Mouse (Mus musculus): ENCODE measurements around the gene 1700029F12Rik. TPM values are rescaled to one million over a fixed set of nuclear protein-coding genes. Genes with fewer than 3 reads are reported as not detected.

Gene 1700029F12Rik
- total and polyA plus RNA-seq, 3 experiments = not detected

DNA sequence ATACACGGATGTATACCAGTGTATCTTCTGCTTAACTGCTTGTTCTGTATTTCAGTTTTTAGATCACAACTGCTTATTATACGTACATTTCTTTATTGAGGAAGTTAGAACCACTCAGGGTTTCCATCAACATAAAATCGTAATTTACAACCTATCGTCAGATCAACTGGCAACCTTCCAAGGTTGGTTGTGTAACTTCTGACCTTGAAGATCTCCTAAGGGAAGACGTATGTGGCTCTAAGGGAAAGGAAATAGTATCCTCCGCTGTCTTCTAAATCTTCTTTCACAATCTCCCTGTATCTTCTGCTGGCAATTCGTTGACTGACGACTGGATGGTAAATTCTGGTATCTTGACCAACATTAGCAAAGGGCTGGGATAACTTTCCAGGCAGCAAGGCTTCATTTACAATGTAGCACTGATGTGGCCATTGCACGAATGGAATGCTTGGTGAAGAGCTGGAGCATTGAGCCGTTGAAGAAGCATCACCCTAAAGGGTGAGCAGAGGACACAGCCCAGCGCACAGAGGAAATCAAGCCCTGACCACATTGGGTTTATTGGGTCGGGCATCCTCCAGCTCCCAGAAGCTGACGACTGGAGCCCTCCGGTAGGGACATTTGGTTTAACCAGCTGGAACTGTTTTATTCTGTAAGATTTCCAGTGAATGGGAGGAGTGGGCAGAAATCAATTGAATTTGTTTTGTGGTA lies 43.4 kb downstream of the 1700029F12Rik start:
- TF ChIP-seq ETS1 (IDR thresholded peaks at IDR 0.05; ENCODE audit: low read depth, low read length) (peak; percentile 11; the same call in 1 of the 2 replicates), ELF1 (IDR thresholded peaks at IDR 0.05; ENCODE audit: low read depth, low read length) (no peak)
- Histone ChIP-seq H3K27me3 (ENCODE audit: control insufficient read depth in 1 of 2, insufficient read depth in 2 of 2, low read length in 2 of 2) (no peaks in the 10 kb centered on the region; a peak in 3 of 4 replicates), H3K4me3 (ENCODE audit: control insufficient read depth in 1 of 2, insufficient read depth in 1 of 2, low read depth in 2 of 2, low read length in 2 of 2) (0 out of 4 replicates have a peak overlapping the region, but pooled peaks of 1 of the 2 experiments have one; percentile 30), H3K4me1 (ENCODE audit: control insufficient read depth in 1 of 2, insufficient read depth in 2 of 2, low read length in 2 of 2) (peaks cover 2 to 7% of the 10 kb centered on the region in 2 experiments; a peak in 2 of 4 replicates), H3K27ac (ENCODE audit: control insufficient read depth, low read depth, low read length) (no peak overlapping the region), H3K9me3 (replicated peaks; ENCODE audit: insufficient read depth, low read length) (no peaks in the 10 kb centered on the region), H3K79me2 (ENCODE audit: control insufficient read depth, insufficient read depth, low read length, poor library complexity) (no peaks in the 10 kb centered on the region), H3K9ac (ENCODE audit: control insufficient read depth, low read depth, low read length, poor library complexity, severe bottlenecking) (no peak overlapping the region), H3K36me3 (ENCODE audit: control insufficient read depth in 1 of 2, insufficient read depth in 2 of 2, low read length in 2 of 2) (peaks cover 0 to 5% of the 10 kb centered on the region in 2 experiments; a peak in 1 of 4 replicates)
- peak; percentile 61 for DNase-seq (ENCODE audit: low read depth, low spot score)

DNA sequence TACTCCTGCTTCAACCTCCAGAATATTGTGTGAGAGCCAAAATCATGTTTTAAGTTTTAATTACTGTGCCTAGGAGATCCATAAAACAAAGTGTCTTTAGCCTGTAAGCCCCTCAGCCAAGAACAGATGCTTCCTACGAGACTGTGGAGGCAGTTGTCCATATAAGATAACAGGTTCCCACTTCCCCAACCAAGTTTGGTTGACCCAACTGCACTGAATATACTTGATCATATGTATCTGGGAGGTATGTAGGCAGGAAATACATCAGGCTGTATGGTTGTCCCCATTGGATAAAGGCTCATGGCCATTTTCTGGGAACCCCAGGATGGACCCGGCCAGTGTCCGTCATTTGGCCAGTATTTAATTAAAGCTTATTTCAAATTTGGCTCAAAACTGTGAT lies 44.1 kb downstream of the 1700029F12Rik start:
- no peaks in the 10 kb centered on the region; a peak in 3 of 4 replicates for H3K27me3 ChIP-seq (ENCODE audit: control insufficient read depth in 1 of 2, insufficient read depth in 2 of 2, low read length in 2 of 2)
- no peak overlapping the region for H3K4me3 ChIP-seq (ENCODE audit: control insufficient read depth in 1 of 2, insufficient read depth in 1 of 2, low read depth in 2 of 2, low read length in 2 of 2)
- no peaks in the 10 kb centered on the region for H3K9me3 ChIP-seq (replicated peaks; ENCODE audit: insufficient read depth, low read length)
- DNase-seq (ENCODE audit: low read depth, low spot score) = peak; percentile 88
- no peaks in the 10 kb centered on the region for H3K79me2 ChIP-seq (ENCODE audit: control insufficient read depth, insufficient read depth, low read length, poor library complexity)
- H3K9ac ChIP-seq (ENCODE audit: control insufficient read depth, low read depth, low read length, poor library complexity, severe bottlenecking) = no peak overlapping the region
- H3K36me3 ChIP-seq (ENCODE audit: control insufficient read depth in 1 of 2, insufficient read depth in 2 of 2, low read length in 2 of 2) = peaks cover 0 to 5% of the 10 kb centered on the region in 2 experiments; a peak in 1 of 4 replicates
- TF ChIP-seq TBP (IDR thresholded peaks at IDR 0.05; ENCODE audit: low read depth, low read length) (no peak), MYC (IDR thresholded peaks at IDR 0.05; ENCODE audit: low read depth, low read length) (no peak), GATA1 (IDR thresholded peaks at IDR 0.05; ENCODE audit: low read depth, low read length) (peak; percentile 81), MEF2A (IDR thresholded peaks at IDR 0.05; ENCODE audit: extremely low read depth, insufficient replicate concordance, low read depth, low read length, poor library complexity, severe bottlenecking) (no peak), RCOR1 (IDR thresholded peaks at IDR 0.05; ENCODE audit: low read depth, low read length) (0 out of 2 replicates have a peak, but pooled peaks have one; percentile 17), ELF1 (IDR thresholded peaks at IDR 0.05; ENCODE audit: low read depth, low read length) (0 out of 2 replicates have a peak, but pooled peaks have one; percentile 26), TAL1 (IDR thresholded peaks at IDR 0.05; ENCODE audit: low read length) (peak; percentile 71), MXI1 (IDR thresholded peaks at IDR 0.05; ENCODE audit: low read depth, low read length) (no peak), MYB (IDR thresholded peaks at IDR 0.05; ENCODE audit: low read depth, low read length) (0 out of 2 replicates have a peak, but pooled peaks have one; percentile 37), ETS1 (IDR thresholded peaks at IDR 0.05; ENCODE audit: low read depth, low read length) (peak; percentile 33; the same call in 1 of the 2 replicates), KAT2A (conservative IDR thresholded peaks at IDR 0.05; ENCODE audit: low read depth, low read length) (no peak), EP300 (IDR thresholded peaks at IDR 0.05; ENCODE audit: low read depth in 1 of 2, low read length in 2 of 2) (peak; percentile 74 to 78), TCF12 (IDR thresholded peaks at IDR 0.05; ENCODE audit: low read depth, low read length) (peak; percentile 51; the same call in 1 of the 2 replicates), JUND (IDR thresholded peaks at IDR 0.05; ENCODE audit: low read depth, low read length) (no peak)
- H3K4me1 ChIP-seq (ENCODE audit: control insufficient read depth in 1 of 2, insufficient read depth in 2 of 2, low read length in 2 of 2) = peaks cover 2 to 7% of the 10 kb centered on the region in 2 experiments; a peak in 2 of 4 replicates
- H3K27ac ChIP-seq (ENCODE audit: control insufficient read depth, low read depth, low read length) = no peak overlapping the region

All from MEL (cell line).